Mouse (Mus musculus): ENCODE measurements around the gene Gfpt1. TPM values are rescaled to one million over a fixed set of nuclear protein-coding genes. Genes with fewer than 3 reads are reported as not detected.

Gene Gfpt1
- polyA plus RNA-seq, 1 experiment from 2014 or later: 13.3 TPM

GRCm38 (mm10) chr6:87111493-87111892 lies 68.8 kb downstream of the Gfpt1 start:
- H3K27ac ChIP-seq: no peak overlapping the region
- H3K36me3 ChIP-seq (ENCODE audit: insufficient read depth, low read length): no peaks in the 10 kb centered on the region
- DNase-seq (ENCODE audit: low spot score) (no peak), ATAC-seq (replicated peaks; ENCODE audit: low FRiP score, low read depth) (no peak)
- TF ChIP-seq CTCF (IDR thresholded peaks at IDR 0.05; ENCODE audit: low read depth): no peak
- no peak overlapping the region for H3K4me2 ChIP-seq (ENCODE audit: low read length)
- H3K27me3 ChIP-seq (ENCODE audit: insufficient read depth, low read length): no peaks in the 10 kb centered on the region
- 92% methylated on average over 1 of the region's 1 CpGs for WGBS
- no peaks in the 10 kb centered on the region for H3K9me3 ChIP-seq (replicated peaks; ENCODE audit: low read length)
- no peaks in the 10 kb centered on the region for H3K4me1 ChIP-seq (replicated peaks; ENCODE audit: insufficient read depth, low read length)
- H3K4me3 ChIP-seq (replicated peaks; ENCODE audit: low read depth, low read length): no peak overlapping the region
- H3K9ac ChIP-seq (ENCODE audit: low read depth, low read length): no peak overlapping the region

GRCm38 (mm10) chr6:87112125-87112524 lies 69.5 kb downstream of the Gfpt1 start:
- no peak for ATAC-seq (replicated peaks; ENCODE audit: low FRiP score, low read depth)
- H3K9me3 ChIP-seq (replicated peaks; ENCODE audit: low read length): no peaks in the 10 kb centered on the region
- no peak overlapping the region for H3K4me2 ChIP-seq (ENCODE audit: low read length)
- no peaks in the 10 kb centered on the region for H3K36me3 ChIP-seq (ENCODE audit: insufficient read depth, low read length)
- DNase-seq (ENCODE audit: low spot score): no peak
- TF ChIP-seq CTCF (IDR thresholded peaks at IDR 0.05; ENCODE audit: low read depth): no peak
- H3K9ac ChIP-seq (ENCODE audit: low read depth, low read length): no peak overlapping the region
- H3K4me3 ChIP-seq (replicated peaks; ENCODE audit: low read depth, low read length): no peak overlapping the region
- H3K27me3 ChIP-seq (ENCODE audit: insufficient read depth, low read length): no peaks in the 10 kb centered on the region
- 75% methylated on average over 6 of the region's 6 CpGs for WGBS
- H3K27ac ChIP-seq: no peak overlapping the region
- no peaks in the 10 kb centered on the region for H3K4me1 ChIP-seq (replicated peaks; ENCODE audit: insufficient read depth, low read length)

- no peaks in the 10 kb centered on the region for H3K27me3 ChIP-seq (ENCODE audit: insufficient read depth, low read length)
- no peaks in the 10 kb centered on the region for H3K9me3 ChIP-seq (replicated peaks; ENCODE audit: low read length)
- no peaks in the 10 kb centered on the region for H3K4me1 ChIP-seq (replicated peaks; ENCODE audit: insufficient read depth, low read length)
- ATAC-seq (replicated peaks; ENCODE audit: low FRiP score, low read depth): no peak
- H3K4me3 ChIP-seq (replicated peaks; ENCODE audit: low read depth, low read length): no peak overlapping the region
- no peaks in the 10 kb centered on the region for H3K36me3 ChIP-seq (ENCODE audit: insufficient read depth, low read length)
- DNase-seq (ENCODE audit: low spot score): no peak
- H3K4me2 ChIP-seq (ENCODE audit: low read length): no peak overlapping the region
- no peak overlapping the region for H3K9ac ChIP-seq (ENCODE audit: low read depth, low read length)
- H3K27ac ChIP-seq: no peak overlapping the region
- TF ChIP-seq CTCF (IDR thresholded peaks at IDR 0.05; ENCODE audit: low read depth): no peak
- 77% methylated on average over 2 of the region's 2 CpGs for WGBS
These were observed 73.3 kb downstream of the Gfpt1 start for GRCm38 (mm10) chr6:87115981-87116380.

- Histone ChIP-seq H3K27me3 (ENCODE audit: insufficient read depth, low read length) (no peaks in the 10 kb centered on the region), H3K9me3 (replicated peaks; ENCODE audit: low read length) (no peaks in the 10 kb centered on the region), H3K27ac (no peak overlapping the region), H3K4me3 (replicated peaks; ENCODE audit: low read depth, low read length) (no peak overlapping the region), H3K4me1 (replicated peaks; ENCODE audit: insufficient read depth, low read length) (no peaks in the 10 kb centered on the region), H3K9ac (ENCODE audit: low read depth, low read length) (no peak overlapping the region), H3K4me2 (ENCODE audit: low read length) (no peak overlapping the region), H3K36me3 (ENCODE audit: insufficient read depth, low read length) (no peaks in the 10 kb centered on the region)
- 82% methylated on average over 7 of the region's 7 CpGs for WGBS
- no peak for TF ChIP-seq CTCF (IDR thresholded peaks at IDR 0.05; ENCODE audit: low read depth)
- ATAC-seq (replicated peaks; ENCODE audit: low FRiP score, low read depth) (no peak), DNase-seq (ENCODE audit: low spot score) (no peak)
These were observed 74.0 kb downstream of the Gfpt1 start for GRCm38 (mm10) chr6:87116596-87116995.

GRCm38 (mm10) chr6:87119066-87119837 lies 76.6 kb downstream of the Gfpt1 start:
- no peak overlapping the region for H3K9ac ChIP-seq (ENCODE audit: low read depth, low read length)
- DNase-seq (ENCODE audit: low spot score): no peak

GRCm38 (mm10) chr6:87119975-87120374 lies 77.3 kb downstream of the Gfpt1 start:
- DNase-seq (ENCODE audit: low spot score): no peak
- no peak for TF ChIP-seq CTCF (IDR thresholded peaks at IDR 0.05; ENCODE audit: low read depth)
- Histone ChIP-seq H3K27me3 (ENCODE audit: insufficient read depth, low read length) (no peaks in the 10 kb centered on the region), H3K9me3 (replicated peaks; ENCODE audit: low read length) (no peaks in the 10 kb centered on the region), H3K27ac (no peak overlapping the region), H3K36me3 (ENCODE audit: insufficient read depth, low read length) (no peaks in the 10 kb centered on the region), H3K4me2 (ENCODE audit: low read length) (no peak overlapping the region), H3K9ac (ENCODE audit: low read depth, low read length) (no peak overlapping the region), H3K4me1 (replicated peaks; ENCODE audit: insufficient read depth, low read length) (no peaks in the 10 kb centered on the region), H3K4me3 (replicated peaks; ENCODE audit: low read depth, low read length) (no peak overlapping the region)
- ATAC-seq (replicated peaks; ENCODE audit: low FRiP score, low read depth): no peak
- whole genome bisulfite sequencing: 39% methylated on average over 4 of the region's 4 CpGs

More at GRCm38 (mm10) chr6:87119066-87119837, 76.6 kb downstream of the Gfpt1 start:
- no peaks in the 10 kb centered on the region for H3K9me3 ChIP-seq (replicated peaks; ENCODE audit: low read length)
- H3K4me2 ChIP-seq (ENCODE audit: low read length): no peak overlapping the region
- H3K27me3 ChIP-seq (ENCODE audit: insufficient read depth, low read length): no peaks in the 10 kb centered on the region
- H3K36me3 ChIP-seq (ENCODE audit: insufficient read depth, low read length): no peaks in the 10 kb centered on the region
- TF ChIP-seq CTCF (IDR thresholded peaks at IDR 0.05; ENCODE audit: low read depth): no peak
- no peak; the same call in 1 of the 2 replicates for ATAC-seq (replicated peaks; ENCODE audit: low FRiP score, low read depth)
- no peak overlapping the region for H3K27ac ChIP-seq
- 67% methylated on average over 20 of the region's 20 CpGs for WGBS
- H3K4me1 ChIP-seq (replicated peaks; ENCODE audit: insufficient read depth, low read length): no peaks in the 10 kb centered on the region
- H3K4me3 ChIP-seq (replicated peaks; ENCODE audit: low read depth, low read length): no peak overlapping the region
